Comparison of ENCODE assay signal across 22 mouse cellular contexts in the genomic region with DNA sequence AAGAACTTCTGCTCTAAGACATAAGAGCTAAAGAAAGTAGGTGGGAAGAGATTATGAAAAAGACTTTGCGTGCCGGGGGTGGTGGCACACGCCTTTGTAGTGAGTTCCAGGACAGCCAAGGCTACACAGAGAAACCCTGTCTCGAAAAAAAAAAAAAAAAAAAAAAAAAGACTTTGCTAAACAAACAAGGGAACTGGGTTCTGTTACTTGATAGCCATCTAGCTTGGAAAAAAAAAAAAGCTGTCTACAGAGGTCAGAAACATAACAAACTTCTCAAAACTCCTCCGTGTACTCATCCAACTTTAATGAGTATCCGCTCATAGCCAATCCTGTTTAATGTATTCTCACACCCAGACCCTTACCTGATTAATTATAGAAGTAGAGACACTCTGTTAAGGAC.
"Had no signal": no experiment of that assay in that cellular context is flagged by ENCODE, and none has a peak within 500 bp of the region (broad histone marks: within the 10 kb centered on the region; RNA-seq: fewer than 3 reads in every experiment).

No protein-coding gene starts in this region.

- H3K9me3 ChIP-seq: heart, embryonic 13.5 days; heart, embryonic 15.5 days; hindbrain, embryonic 13.5 days; hindbrain, embryonic 15.5 days; limb, embryonic 13.5 days; limb, embryonic 15.5 days; liver, embryonic 12.5 days had no signal

- H3K27ac ChIP-seq: heart, adult 2 months; heart, embryonic 13.5 days; heart, embryonic 15.5 days; hindbrain, embryonic 13.5 days; hindbrain, embryonic 15.5 days; hindbrain, postnatal 0 days; liver, embryonic 12.5 days; liver, embryonic 14.5 days had no signal

- H3K4me2 ChIP-seq: heart, embryonic 11.5 days; heart, embryonic 13.5 days; heart, embryonic 15.5 days; hindbrain, embryonic 13.5 days; hindbrain, embryonic 15.5 days; limb, embryonic 13.5 days; limb, embryonic 15.5 days; liver, embryonic 12.5 days had no signal

- H3K27me3 ChIP-seq: heart, embryonic 13.5 days; heart, embryonic 15.5 days; hindbrain, embryonic 15.5 days; limb, embryonic 13.5 days; limb, embryonic 15.5 days; liver, embryonic 12.5 days had no signal

- H3K9ac ChIP-seq: heart, embryonic 13.5 days; heart, embryonic 15.5 days; hindbrain, embryonic 13.5 days; hindbrain, embryonic 15.5 days; limb, embryonic 13.5 days; limb, embryonic 15.5 days; liver, embryonic 12.5 days; liver, embryonic 14.5 days had no signal

- H3K36me3 ChIP-seq: heart, embryonic 13.5 days; heart, embryonic 15.5 days; hindbrain, embryonic 13.5 days; hindbrain, embryonic 15.5 days; limb, embryonic 13.5 days; limb, embryonic 15.5 days; liver, embryonic 12.5 days had no signal

- H3K4me3 ChIP-seq: heart, adult 2 months; heart, embryonic 13.5 days; heart, embryonic 15.5 days; hindbrain, embryonic 13.5 days; hindbrain, embryonic 15.5 days; limb, embryonic 13.5 days; limb, embryonic 15.5 days; liver, embryonic 12.5 days had no signal

- DNase-seq: gastrocnemius, postnatal 10 days; gastrocnemius, postnatal 36 days; heart, adult 11 months; heart, adult 2 months; heart, postnatal 14 days; heart, postnatal 36 days; kidney, adult 11 months; kidney, postnatal 25 days; layer of hippocampus, adult 9-11 months; layer of hippocampus, postnatal 36 days; left cerebral cortex, postnatal 4 days had no signal

- ATAC-seq: hindbrain, postnatal 0 days; intestine, embryonic 16.5 days; liver, embryonic 12.5 days had no signal
